Mouse (Mus musculus) hindbrain, embryonic 11.5 days (tissue): Measurements from ENCODE around the gene C1qbp. TPM values are rescaled to one million over a fixed set of nuclear protein-coding genes. Genes with fewer than 3 reads are reported as not detected.

Experiments used
- ATAC-seq: fragments of 200-750 bp; cut with Nextera tagmentation; 2 replicates; pipeline ENCODE4 v1.8.0; 2017; ENCODE audit warnings: mild to moderate bottlenecking, moderate TSS enrichment, moderate library complexity; ENCODE audit not compliant: low FRiP score
- DNase-seq: peaks from one replicate; pipeline ENCODE4 v3.0.0-alpha.2; 2015; ENCODE audit warnings: low spot score
- H3K27ac ChIP-seq: fragments of 300-500 bp; sonication (generic); 2 replicates; pipeline ENCODE4 v1.5.1; 2014; ENCODE audit warnings: mild to moderate bottlenecking, low read depth, low read length
- H3K27me3 ChIP-seq: fragments of 300-500 bp; sonication (generic); 2 replicates; pipeline ENCODE4 v1.6.1; 2014; ENCODE audit warnings: mild to moderate bottlenecking, low read length, moderate library complexity, mixed read lengths; ENCODE audit not compliant: control insufficient read depth, insufficient read depth
- H3K36me3 ChIP-seq: fragments of 300-500 bp; sonication (generic); 2 replicates; pipeline ENCODE4 v1.6.1; 2014; ENCODE audit warnings: mild to moderate bottlenecking, low read length, moderate library complexity, mixed read lengths; ENCODE audit not compliant: control insufficient read depth, insufficient read depth
- H3K4me1 ChIP-seq: fragments of 300-500 bp; sonication (generic); replicated peaks from 2 replicates; pipeline ENCODE4 v1.6.1; 2014; ENCODE audit warnings: low read length, mixed read lengths; ENCODE audit not compliant: control insufficient read depth, insufficient read depth
- H3K4me2 ChIP-seq: fragments of 300-500 bp; sonication (generic); replicated peaks from 2 replicates; pipeline ENCODE4 v1.6.1; 2014; ENCODE audit warnings: mild to moderate bottlenecking, low read depth, low read length
- H3K4me3 ChIP-seq: fragments of 300-500 bp; sonication (generic); 2 replicates; pipeline ENCODE4 v1.5.1; 2014; ENCODE audit warnings: low read depth, low read length
- H3K9ac ChIP-seq: fragments of 300-500 bp; sonication (generic); 2 replicates; pipeline ENCODE4 v1.6.1; 2014; ENCODE audit warnings: low read depth, low read length
- H3K9me3 ChIP-seq: fragments of 300-500 bp; sonication (generic); 2 replicates; pipeline ENCODE4 v1.6.1; 2016; ENCODE audit warnings: low read length; ENCODE audit not compliant: control insufficient read depth
- WGBS: fragments of 180-500 bp; shearing (Covaris S2); extraction: QIAGEN DNeasy Blood & Tissue Kit; methylation state at CpG from one replicate; pipeline ENCODE4 v1.1.7; 2014; 5-methylcytosine and 5-hydroxymethylcytosine counted together
- polyA plus RNA-seq: library from polyadenylated mRNA; unstranded; fragments of >200 nt; fragmentation: Nextera tagmentation; extraction: Ambion mirVana; gene quantifications from 2 replicates; pipeline ENCODE4 v1.2.1, GENCODE M21; 2014

The C1qbp gene
- polyA plus RNA-seq, 1 experiment from 2014 or later: 220 TPM

DNA sequence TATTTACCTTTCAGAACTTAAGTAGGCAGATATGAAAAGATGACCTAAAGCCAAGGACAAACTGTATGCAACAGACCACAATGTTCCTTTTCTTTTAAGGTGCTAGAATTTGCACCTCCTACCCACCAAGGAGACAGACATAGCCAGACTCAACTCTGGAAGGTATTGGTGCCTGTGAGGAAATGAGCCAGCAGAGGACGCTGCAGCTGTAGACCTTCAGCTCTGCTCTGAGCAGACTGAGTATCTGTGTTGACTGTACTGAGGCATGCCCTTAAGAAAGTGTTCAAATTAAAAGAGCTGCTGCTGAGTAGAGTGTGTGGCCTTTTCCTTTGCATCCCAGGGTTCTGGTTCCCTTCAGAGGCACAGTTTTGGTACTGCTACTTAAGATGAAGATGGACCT lies 40.2 kb downstream of the C1qbp start:
- Histone ChIP-seq H3K36me3 (peaks cover 7% of the 10 kb centered on the region; the same call in 1 of the 2 replicates), H3K4me2 (no peak overlapping the region), H3K27ac (no peak overlapping the region), H3K4me1 (no peaks in the 10 kb centered on the region), H3K9ac (no peak overlapping the region), H3K9me3 (no peaks in the 10 kb centered on the region), H3K4me3 (no peak overlapping the region), H3K27me3 (no peaks in the 10 kb centered on the region)
- ATAC-seq: no peak
- no peak for DNase-seq
- 84% methylated on average over 1 of the region's 1 CpGs for WGBS

DNA sequence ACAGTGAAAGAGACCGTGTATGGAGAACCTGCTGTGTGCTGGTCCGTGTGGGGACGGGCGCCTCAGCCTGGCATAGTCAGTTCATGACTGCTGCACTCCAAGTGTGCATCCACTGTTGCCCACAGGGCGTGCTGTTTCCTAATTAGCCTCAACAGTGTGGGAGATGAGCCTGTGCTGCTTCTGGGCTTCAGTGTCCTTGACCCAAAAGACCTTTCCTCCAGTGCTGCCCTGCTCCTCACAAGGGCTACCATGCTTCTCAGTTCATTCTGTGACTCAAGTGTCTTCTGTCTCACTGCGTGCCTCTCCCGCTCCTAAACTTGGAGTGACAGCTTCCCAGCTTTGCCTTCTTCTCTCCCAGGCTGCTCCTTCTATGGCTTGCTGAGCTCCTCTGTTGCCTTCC lies 47.5 kb downstream of the C1qbp start:
- WGBS: 92% methylated on average over 7 of the region's 7 CpGs
- ATAC-seq: no peak
- H3K36me3 ChIP-seq: no peaks in the 10 kb centered on the region

DNA sequence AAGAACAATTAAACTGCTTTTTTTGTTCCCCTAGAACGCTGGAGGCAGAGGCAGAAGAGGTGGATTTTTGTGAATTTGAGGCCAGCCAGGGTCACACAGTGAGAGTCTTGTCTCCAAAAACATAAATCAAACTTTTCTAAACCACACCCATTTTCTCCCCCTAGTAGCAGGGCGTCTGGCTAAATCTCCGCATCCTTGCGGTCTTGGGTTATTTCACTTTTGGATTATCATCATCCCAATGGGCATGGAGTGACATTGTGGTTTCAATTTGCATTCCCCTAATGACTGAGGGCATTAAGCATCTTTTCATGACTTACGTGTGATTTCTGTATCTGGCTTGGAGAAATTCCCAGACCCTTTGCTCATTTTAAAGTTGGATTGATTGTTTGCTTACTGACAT lies 51.4 kb downstream of the C1qbp start:
- no peaks in the 10 kb centered on the region for H3K36me3 ChIP-seq
- no peaks in the 10 kb centered on the region for H3K9me3 ChIP-seq
- no peak for ATAC-seq
- no peak overlapping the region for H3K4me3 ChIP-seq
- no peak overlapping the region for H3K4me2 ChIP-seq
- no peak for DNase-seq
- 88% methylated on average over 5 of the region's 5 CpGs for WGBS
- H3K9ac ChIP-seq: no peak overlapping the region
- no peaks in the 10 kb centered on the region for H3K27me3 ChIP-seq
- H3K27ac ChIP-seq: no peak overlapping the region
- no peaks in the 10 kb centered on the region for H3K4me1 ChIP-seq

More for the DNA sequence above, 47.5 kb downstream of the C1qbp start:
- no peak for DNase-seq
- Histone ChIP-seq H3K9ac (no peak overlapping the region), H3K4me1 (no peaks in the 10 kb centered on the region), H3K27ac (no peak overlapping the region), H3K4me2 (no peak overlapping the region), H3K27me3 (no peaks in the 10 kb centered on the region), H3K9me3 (no peaks in the 10 kb centered on the region), H3K4me3 (no peak overlapping the region)

Other genes starting within 250 kb of the C1qbp start
- 9.0 and 11.1 TPM in 2 replicates for gene Zfp3, start 218.8 kb downstream of the C1qbp start, polyA plus RNA-seq
- gene Scimp, start 170.4 kb downstream of the C1qbp start, polyA plus RNA-seq: 0.22 TPM in 1 of 2 replicates, not detected in the other
- gene Rabep1, start 138.2 kb downstream of the C1qbp start, polyA plus RNA-seq: 43.0 and 48.6 TPM in 2 replicates
- 169 and 172 TPM in 2 replicates for gene Nup88, start 13.1 kb downstream of the C1qbp start, polyA plus RNA-seq
- 73.8 and 77.4 TPM in 2 replicates for gene Rpain, start 12.8 kb downstream of the C1qbp start, polyA plus RNA-seq
- gene Dhx33, start 21.4 kb upstream of the C1qbp start, polyA plus RNA-seq: 17.8 and 19.3 TPM in 2 replicates
- gene Mis12, start 36.6 kb upstream of the C1qbp start, polyA plus RNA-seq: 47.0 and 49.1 TPM in 2 replicates
- gene Derl2, start 36.8 kb upstream of the C1qbp start, polyA plus RNA-seq: 43.5 and 47.5 TPM in 2 replicates
- 122 and 146 TPM in 2 replicates for gene 6330403K07Rik, start 50.5 kb upstream of the C1qbp start, polyA plus RNA-seq
- 0.04 and 0.15 TPM in 2 replicates for gene Nlrp1a, start 161.7 kb upstream of the C1qbp start, polyA plus RNA-seq
- 0.11 TPM in 1 of 2 replicates, not detected in the other for gene Nlrp1b, start 247.7 kb upstream of the C1qbp start, polyA plus RNA-seq